Mouse (Mus musculus): ENCODE results near the gene Clcn3. TPM values are rescaled to one million over a fixed set of nuclear protein-coding genes. Genes with fewer than 3 reads are reported as not detected.

Clcn3 gene
- polyA plus RNA-seq, 1 experiment from 2014 or later, result 31.5 TPM

GRCm38 (mm10) chr8:60889131-60889842 lies 93.8 kb downstream of the Clcn3 start:
- Histone ChIP-seq H3K4me3 (no peak overlapping the region; the same call in 1 of the 2 replicates), H3K36me3 (replicated peaks) (peaks cover 26% of the 10 kb centered on the region), H3K9me3 (no peaks in the 10 kb centered on the region), H3K27me3 (ENCODE audit: poor library complexity, severe bottlenecking) (no peaks in the 10 kb centered on the region), H3K4me1 (peaks cover 32% of the 10 kb centered on the region), H3K27ac (no peak overlapping the region)
- WGBS, result 90% methylated on average over 11 of the region's 11 CpGs
- no peak for DNase-seq (ENCODE audit: extremely low spot score, low spot score)

GRCm38 (mm10) chr8:60886736-60887135 lies 96.4 kb downstream of the Clcn3 start:
- no peak overlapping the region for H3K27ac ChIP-seq
- H3K36me3 ChIP-seq (replicated peaks), result peaks cover 2% of the 10 kb centered on the region
- H3K4me1 ChIP-seq, result peaks cover 33% of the 10 kb centered on the region
- no peaks in the 10 kb centered on the region for H3K27me3 ChIP-seq (ENCODE audit: poor library complexity, severe bottlenecking)
- no peaks in the 10 kb centered on the region for H3K9me3 ChIP-seq
- 57% methylated on average over 6 of the region's 6 CpGs for WGBS
- DNase-seq (ENCODE audit: extremely low spot score, low spot score), result no peak
- H3K4me3 ChIP-seq, result no peak overlapping the region

- no peak for DNase-seq (ENCODE audit: extremely low spot score, low spot score)
- Histone ChIP-seq H3K9me3 (no peaks in the 10 kb centered on the region), H3K4me3 (no peak overlapping the region), H3K27ac (no peak overlapping the region), H3K36me3 (replicated peaks) (no peaks in the 10 kb centered on the region), H3K27me3 (ENCODE audit: poor library complexity, severe bottlenecking) (no peaks in the 10 kb centered on the region), H3K4me1 (peaks cover 22% of the 10 kb centered on the region)
- 69% methylated on average over 4 of the region's 4 CpGs for WGBS
These were observed 99.5 kb downstream of the Clcn3 start for GRCm38 (mm10) chr8:60883419-60884137.

GRCm38 (mm10) chr8:60878617-60879016 lies 104.5 kb downstream of the Clcn3 start:
- WGBS, result 85% methylated on average over 2 of the region's 2 CpGs
- no peaks in the 10 kb centered on the region for H3K9me3 ChIP-seq
- DNase-seq (ENCODE audit: extremely low spot score, low spot score), result no peak
- peaks cover 3% of the 10 kb centered on the region for H3K4me1 ChIP-seq
- no peaks in the 10 kb centered on the region for H3K36me3 ChIP-seq (replicated peaks)
- H3K4me3 ChIP-seq, result no peak overlapping the region
- no peak overlapping the region for H3K27ac ChIP-seq
- H3K27me3 ChIP-seq (ENCODE audit: poor library complexity, severe bottlenecking), result no peaks in the 10 kb centered on the region

DNA sequence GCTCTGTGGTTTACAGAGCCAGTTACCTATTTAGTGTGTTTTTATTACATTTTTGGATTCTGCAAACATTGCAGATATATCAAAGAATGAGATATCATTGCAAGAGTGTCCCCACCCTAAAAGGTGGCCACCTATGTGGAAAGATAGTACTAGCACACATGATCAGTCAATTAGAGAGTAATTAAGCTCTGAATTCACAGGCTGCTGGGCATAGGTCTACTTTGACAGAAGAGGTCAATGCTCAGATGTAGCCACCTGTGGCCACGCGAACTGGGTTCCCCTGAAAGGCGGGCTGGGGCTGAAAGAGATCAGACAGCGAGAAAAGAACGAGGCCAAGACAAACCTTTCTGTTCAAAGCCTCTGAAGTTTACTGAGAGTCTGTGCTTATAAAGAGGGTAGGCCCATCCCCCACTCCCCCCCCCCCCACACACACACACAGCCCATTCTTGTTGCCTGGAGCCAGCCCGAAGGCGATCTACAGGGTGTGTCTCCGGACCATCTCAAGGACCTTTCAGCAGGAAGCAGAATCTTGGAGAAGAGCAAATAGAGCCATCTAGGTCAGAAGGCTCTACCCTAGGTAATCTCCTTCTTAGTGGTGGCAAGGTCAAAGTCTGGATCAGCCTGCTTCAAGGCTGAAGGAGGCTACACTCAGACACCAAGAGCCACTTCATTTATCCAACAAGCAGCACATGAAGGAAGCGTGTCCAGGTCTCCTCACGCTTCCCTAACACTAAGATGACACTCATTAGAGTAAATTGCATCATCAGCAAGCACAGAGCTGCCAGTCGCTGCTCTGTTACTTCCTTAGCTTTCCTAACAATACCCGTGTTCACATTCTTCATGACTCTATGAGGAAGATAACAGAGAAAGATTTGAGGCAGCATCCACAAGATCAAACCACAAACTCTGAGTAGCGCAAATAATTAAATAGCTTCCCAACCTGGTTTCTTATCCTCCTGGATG lies 112.6 kb downstream of the Clcn3 start:
- Histone ChIP-seq H3K27me3 (ENCODE audit: poor library complexity, severe bottlenecking) (no peaks in the 10 kb centered on the region), H3K27ac (no peak overlapping the region), H3K4me3 (no peak overlapping the region), H3K36me3 (replicated peaks) (no peaks in the 10 kb centered on the region), H3K9me3 (no peaks in the 10 kb centered on the region), H3K4me1 (no peaks in the 10 kb centered on the region)
- DNase-seq (ENCODE audit: extremely low spot score, low spot score), result no peak
- WGBS, result 84% methylated on average over 13 of the region's 13 CpGs

DNA sequence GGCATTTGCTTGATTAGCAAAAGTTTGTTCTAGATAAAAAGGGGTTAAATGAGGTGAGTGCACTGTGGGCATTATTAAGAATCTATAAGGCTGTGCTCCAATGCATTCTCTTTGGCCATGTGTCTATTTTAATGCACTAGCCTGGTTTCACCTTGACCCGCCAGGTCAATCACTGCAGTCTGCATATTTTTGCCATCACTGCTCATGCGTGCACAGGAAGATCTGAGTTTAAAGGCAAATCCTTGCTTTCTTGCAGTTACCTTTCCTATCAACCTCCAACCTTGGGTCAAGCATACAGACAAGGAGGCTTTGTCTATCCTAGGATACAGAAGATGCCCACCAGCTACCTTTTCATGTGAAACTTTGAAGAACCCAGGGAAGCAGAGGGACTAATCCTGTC lies 113.3 kb downstream of the Clcn3 start:
- WGBS, result 81% methylated on average over 2 of the region's 2 CpGs
- H3K4me1 ChIP-seq, result no peaks in the 10 kb centered on the region
- no peak for DNase-seq (ENCODE audit: extremely low spot score, low spot score)
- H3K27me3 ChIP-seq (ENCODE audit: poor library complexity, severe bottlenecking), result no peaks in the 10 kb centered on the region
- no peak overlapping the region for H3K4me3 ChIP-seq
- H3K27ac ChIP-seq, result no peak overlapping the region
- H3K9me3 ChIP-seq, result no peaks in the 10 kb centered on the region
- H3K36me3 ChIP-seq (replicated peaks), result no peaks in the 10 kb centered on the region

GRCm38 (mm10) chr8:60868236-60868965 lies 114.7 kb downstream of the Clcn3 start:
- no peaks in the 10 kb centered on the region for H3K9me3 ChIP-seq
- 92% methylated on average over 4 of the region's 4 CpGs for WGBS
- no peak overlapping the region for H3K4me3 ChIP-seq
- H3K27me3 ChIP-seq (ENCODE audit: poor library complexity, severe bottlenecking), result no peaks in the 10 kb centered on the region
- no peaks in the 10 kb centered on the region for H3K4me1 ChIP-seq
- H3K27ac ChIP-seq, result no peak overlapping the region
- H3K36me3 ChIP-seq (replicated peaks), result no peaks in the 10 kb centered on the region
- no peak for DNase-seq (ENCODE audit: extremely low spot score, low spot score)

GRCm38 (mm10) chr8:60867468-60868115 lies 115.5 kb downstream of the Clcn3 start:
- 92% methylated on average over 4 of the region's 4 CpGs for WGBS
- Histone ChIP-seq H3K4me3 (no peak overlapping the region), H3K36me3 (replicated peaks) (no peaks in the 10 kb centered on the region), H3K27ac (no peak overlapping the region), H3K9me3 (no peaks in the 10 kb centered on the region), H3K4me1 (no peaks in the 10 kb centered on the region), H3K27me3 (ENCODE audit: poor library complexity, severe bottlenecking) (no peaks in the 10 kb centered on the region)
- no peak for DNase-seq (ENCODE audit: extremely low spot score, low spot score)

DNA sequence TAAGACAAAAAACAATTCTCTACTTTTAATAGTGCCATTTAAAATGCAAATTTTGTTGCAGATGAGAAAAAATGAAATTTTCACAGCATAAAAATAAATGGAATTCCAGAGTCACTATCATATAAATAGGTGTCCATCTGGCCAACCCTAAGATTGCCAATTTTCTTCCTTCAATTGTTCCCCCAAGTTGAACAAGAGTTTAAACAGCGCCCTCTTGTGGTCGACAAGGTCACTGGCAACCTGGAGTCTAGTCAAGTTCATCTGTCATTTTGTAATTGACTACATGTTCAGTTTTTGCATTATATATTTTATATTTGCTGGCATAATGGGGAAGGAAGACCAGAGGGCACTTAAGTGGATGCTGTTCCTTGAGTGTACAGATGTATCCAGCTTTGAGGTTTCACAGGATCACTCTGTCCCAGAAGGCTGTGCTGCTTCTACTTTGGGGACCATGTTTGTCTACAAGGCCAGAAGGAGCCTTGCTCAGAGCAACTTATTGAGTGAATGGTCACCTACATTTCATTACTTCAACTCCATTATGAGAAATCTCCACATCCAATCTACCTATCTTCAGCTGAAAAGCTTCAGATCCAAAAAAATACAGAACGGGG lies 117.5 kb downstream of the Clcn3 start:
- H3K9me3 ChIP-seq, result no peaks in the 10 kb centered on the region
- H3K4me3 ChIP-seq, result no peak overlapping the region
- WGBS, result 31% methylated on average over 3 of the region's 3 CpGs
- H3K4me1 ChIP-seq, result no peaks in the 10 kb centered on the region
- no peaks in the 10 kb centered on the region for H3K36me3 ChIP-seq (replicated peaks)
- H3K27me3 ChIP-seq (ENCODE audit: poor library complexity, severe bottlenecking), result no peaks in the 10 kb centered on the region
- peak; percentile 44 for DNase-seq (ENCODE audit: extremely low spot score, low spot score)
- H3K27ac ChIP-seq, result no peak overlapping the region

DNA sequence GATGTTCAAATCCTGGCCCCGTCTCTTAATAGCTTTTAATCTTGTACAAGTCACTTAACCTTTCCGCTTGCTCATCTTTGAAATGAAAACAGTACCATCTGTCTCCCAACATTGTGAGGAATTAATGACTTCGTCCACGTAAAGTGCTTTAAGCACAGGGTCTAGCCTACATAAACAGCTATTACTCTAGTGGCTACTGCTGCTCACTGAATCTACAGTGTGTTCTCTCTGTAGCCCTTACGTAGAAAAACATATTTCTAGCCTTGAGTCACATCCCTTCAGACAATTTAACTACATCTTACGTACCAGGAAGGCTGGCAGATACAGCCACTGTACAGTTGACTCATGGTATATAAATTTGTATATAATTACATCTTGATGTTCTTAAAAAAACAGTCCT lies 118.2 kb downstream of the Clcn3 start:
- Histone ChIP-seq H3K9me3 (no peaks in the 10 kb centered on the region), H3K4me1 (no peaks in the 10 kb centered on the region), H3K27ac (no peak overlapping the region), H3K4me3 (no peak overlapping the region), H3K27me3 (ENCODE audit: poor library complexity, severe bottlenecking) (no peaks in the 10 kb centered on the region), H3K36me3 (replicated peaks) (no peaks in the 10 kb centered on the region)
- no peak for DNase-seq (ENCODE audit: extremely low spot score, low spot score)
- 87% methylated on average over 6 of the region's 6 CpGs for WGBS

DNA sequence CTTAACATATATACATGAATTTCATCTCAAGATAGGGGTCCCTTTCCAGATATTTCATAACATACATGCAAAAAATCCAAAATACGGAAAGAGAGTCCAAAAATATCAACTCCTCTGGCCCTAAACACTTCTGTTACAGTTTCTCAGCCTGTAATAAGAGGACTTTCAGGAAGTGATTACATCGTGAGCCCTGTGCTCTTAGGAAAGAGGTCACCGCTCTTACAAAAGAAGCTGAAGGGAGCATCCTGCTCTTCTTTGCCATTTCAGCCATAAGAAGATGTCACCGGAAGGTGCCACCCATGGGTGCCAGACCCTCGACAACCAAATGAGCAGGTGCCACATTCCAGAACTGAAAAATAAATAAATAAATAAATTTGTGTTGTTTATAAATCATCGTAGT lies 121.3 kb downstream of the Clcn3 start:
- no peak for DNase-seq (ENCODE audit: extremely low spot score, low spot score)
- Histone ChIP-seq H3K27ac (no peak overlapping the region), H3K4me1 (no peaks in the 10 kb centered on the region), H3K9me3 (no peaks in the 10 kb centered on the region), H3K4me3 (no peak overlapping the region), H3K36me3 (replicated peaks) (no peaks in the 10 kb centered on the region), H3K27me3 (ENCODE audit: poor library complexity, severe bottlenecking) (no peaks in the 10 kb centered on the region)
- WGBS, result 87% methylated on average over 6 of the region's 6 CpGs
